Mouse (Mus musculus) adrenal gland, adult 2 months (tissue): ENCODE measurements around the gene Zc2hc1c. TPM values are rescaled to one million over a fixed set of nuclear protein-coding genes. Genes with fewer than 3 reads are reported as not detected.
A peak's percentile ranks its signal among the peaks of the same experiment; 100 is the strongest.

ENCODE experiments used
- DNase-seq: peaks from one replicate; pipeline ENCODE4 v3.0.0; 2021
- polyA plus RNA-seq: library from polyadenylated mRNA; depleted of rRNA; stranded (reverse); fragments of >200 nt; gene quantifications from 2 replicates; pipeline ENCODE4 v1.2.3, GENCODE M21; 2012
- total RNA-seq, 2 experiments: library from RNA; stranded (reverse); gene quantifications; 2 replicates each; pipeline ENCODE4 v1.2.3; 2021

Zc2hc1c gene
- total and polyA plus RNA-seq, 3 experiments = 0.57 to 2.5 (median 1.2) TPM

DNA sequence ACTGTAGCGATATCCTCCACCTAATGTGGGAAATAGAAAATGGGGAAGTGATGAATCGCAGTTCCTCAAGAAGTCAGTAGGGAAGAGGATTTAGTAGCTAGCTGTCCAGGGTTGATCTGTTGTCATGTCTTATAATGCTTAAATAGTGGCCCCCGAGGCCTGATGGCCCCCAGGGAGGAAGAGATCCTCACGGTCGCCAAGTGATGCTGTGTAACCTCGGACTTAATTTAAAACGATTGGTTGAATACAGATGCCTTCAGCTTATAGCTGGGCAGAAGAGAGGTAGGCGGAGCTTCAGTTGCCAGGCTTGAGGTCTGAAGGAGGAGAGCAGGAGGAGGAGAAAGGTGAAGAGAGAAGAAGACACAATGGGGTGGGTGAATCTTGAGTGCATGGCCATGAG is 4.1 kb upstream of the Zc2hc1c start:
- DNase-seq = no peak

DNA sequence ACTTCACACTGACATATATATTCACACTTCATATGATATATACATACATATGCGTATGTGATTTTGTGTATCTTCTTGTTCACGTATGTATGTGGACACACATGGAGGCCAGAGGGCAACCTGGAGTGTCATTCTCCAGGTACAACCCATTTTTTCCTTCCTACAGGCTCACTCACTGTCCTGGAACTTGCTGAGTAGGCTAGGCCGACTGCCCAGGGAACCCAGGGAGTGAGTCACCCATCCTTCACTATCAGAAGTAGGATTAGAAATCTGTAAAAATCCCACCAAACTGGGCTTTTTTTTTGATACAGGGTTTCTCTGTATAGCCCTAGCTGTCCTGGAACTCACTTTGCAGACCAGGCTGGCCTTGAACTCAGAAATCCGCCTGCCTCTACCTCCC is 3.4 kb upstream of the Zc2hc1c start:
- DNase-seq = peak; percentile 51

DNA sequence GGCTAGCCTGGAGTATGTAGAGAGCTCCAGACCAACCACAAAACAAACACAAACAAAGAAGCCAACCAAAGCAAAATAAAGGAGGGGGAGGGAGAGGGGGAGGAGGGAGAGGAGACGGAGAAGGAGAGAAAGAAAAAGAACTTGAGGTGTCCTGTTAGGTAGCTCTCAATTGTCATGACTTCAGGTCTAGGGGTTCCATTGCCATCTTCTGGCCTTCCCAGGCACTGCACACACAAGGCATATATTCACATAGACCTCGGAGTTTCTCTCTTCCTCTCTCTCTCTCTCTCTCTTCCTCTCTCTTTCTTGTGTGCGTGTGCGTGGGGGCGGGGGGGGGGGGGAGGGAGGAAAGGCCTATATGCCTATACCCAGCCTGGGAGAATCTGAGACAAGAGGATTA is 1.4 kb upstream of the Zc2hc1c start:
- DNase-seq = no peak

DNA sequence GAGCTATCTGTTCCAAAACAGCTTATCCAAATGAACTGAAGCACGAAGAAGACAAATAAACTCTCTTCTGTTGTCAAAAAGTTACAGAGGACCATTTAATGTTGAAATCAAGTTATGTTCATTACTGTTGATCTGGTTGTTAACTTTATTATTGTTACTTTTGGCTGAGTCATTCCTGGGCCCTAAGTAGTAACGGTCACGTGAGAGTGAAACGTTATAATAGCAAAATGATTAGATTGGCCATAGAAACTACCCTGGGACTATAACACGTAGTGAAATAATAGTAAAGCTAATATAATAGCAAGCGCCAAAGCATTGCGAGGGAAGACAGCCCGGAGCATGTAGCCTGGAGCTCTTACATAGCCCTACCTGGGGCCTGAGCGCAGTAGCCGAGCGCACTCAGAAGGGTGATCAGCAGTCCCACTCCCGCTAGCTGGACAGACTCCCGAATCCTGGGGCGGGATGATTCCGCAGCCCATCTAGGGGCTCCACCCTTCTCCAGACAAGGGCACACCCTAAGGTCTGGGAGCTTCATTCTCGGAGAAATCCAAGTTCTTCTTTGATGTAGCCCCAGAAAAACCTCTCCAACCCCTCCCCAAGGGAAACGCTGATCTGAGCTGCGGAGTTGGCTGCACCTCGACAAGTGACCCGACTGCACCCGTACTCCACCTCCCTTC is 444 bp upstream of the Zc2hc1c start, which contains the start of gene Acyp1:
Gene Acyp1 (minus strand): TSS at position 630 of the 677 bp plus-strand sequence.
- DNase-seq = peak; percentile 74

DNA sequence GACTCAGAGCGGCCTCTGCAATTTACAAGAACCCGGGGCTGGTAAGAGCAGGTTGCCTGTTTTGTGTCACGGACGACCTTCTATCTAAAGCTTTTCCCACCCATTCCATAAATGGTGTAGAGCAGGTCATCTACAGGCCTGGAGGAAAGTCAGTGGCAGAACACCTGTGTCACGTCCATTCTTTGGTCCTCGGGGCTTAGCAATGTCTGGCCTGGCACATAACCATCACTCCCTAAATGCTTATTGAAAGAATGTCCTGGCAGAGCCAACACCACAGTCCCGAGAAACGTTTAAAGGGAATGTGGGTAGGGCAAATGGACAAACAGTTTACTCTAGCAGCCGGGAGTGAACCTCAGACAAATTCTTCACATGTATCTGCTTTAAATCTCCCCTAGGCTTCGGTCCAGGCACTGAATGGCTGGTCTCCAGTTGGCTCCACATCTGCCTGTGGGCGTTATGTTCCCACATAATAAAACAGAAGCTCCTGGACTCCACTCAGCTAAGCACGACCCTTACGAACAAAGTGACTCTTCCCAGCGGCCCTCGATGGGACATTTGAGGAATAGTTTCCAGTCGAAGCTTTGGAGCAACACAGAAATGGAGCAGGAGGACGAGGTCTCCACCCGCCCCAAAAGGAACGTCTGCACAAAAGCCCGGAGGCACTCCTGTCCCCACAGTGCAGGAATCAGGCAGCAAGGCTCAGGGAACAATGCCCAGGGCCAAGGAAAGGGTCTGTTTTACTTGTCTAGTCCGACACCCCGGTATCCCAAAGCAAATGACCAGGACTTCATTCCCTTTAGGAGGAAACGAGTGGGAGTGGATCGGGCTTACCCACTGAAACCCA is 988 bp downstream of the Zc2hc1c start:
- DNase-seq = no peak

DNA sequence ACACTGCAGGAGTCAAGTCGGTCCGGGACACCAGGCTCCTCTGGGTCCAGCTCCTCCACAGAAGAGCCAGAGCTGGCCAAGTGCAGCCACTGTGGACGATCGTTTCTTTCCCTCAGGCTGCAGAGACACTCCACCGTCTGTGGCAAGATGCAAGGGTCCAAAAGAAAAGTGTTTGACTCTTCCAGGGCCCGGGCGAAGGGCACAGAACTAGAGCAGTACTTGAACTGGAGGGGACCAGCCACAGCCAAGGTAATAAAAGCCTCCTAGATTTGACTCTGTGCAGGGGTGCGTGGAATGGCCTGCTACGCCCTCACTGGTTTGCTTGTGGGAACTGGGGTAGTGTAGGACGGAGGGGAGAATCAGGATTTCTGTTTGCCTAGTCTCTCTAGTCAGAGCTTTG is 2.2 kb downstream of the Zc2hc1c start:
- no peak for DNase-seq

DNA sequence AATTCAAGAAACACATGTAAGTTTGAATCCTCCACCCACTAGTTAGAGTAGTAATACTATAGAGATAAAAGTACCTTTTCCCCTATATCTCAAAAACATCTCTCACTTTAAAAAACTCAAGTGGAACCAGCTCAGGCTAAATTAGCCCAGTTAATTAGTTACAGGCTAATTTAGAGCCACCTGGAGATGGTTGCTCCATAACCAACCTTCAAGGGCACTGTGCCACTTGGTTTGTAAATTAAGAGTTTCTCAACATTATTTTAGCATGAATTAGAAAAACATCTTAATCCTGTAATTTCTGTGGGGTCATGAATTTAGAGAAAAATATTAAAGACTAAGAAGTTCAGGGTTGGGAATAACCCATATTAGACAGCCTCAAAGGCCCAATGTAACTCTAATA is 3.1 kb downstream of the Zc2hc1c start:
- no peak for DNase-seq

DNA sequence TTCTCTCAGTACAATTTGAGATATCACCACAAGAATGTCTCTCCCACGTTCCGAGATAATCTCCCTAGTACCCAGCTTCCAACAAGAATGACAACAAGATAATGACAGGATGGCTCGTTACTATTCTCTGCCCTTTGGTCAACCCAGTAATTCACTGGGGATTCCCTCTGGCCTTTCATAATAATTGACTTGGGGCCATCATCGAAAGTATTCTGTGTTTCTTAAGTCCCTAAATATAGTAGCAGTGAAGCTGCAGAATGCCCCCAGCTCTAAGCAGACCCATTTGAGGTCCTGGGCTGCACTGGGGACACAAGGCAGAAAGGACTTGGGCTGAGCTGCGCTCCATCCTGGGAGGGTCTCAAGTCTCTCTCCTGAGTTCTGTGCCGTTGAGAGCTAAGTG is 3.9 kb downstream of the Zc2hc1c start:
- no peak for DNase-seq

DNA sequence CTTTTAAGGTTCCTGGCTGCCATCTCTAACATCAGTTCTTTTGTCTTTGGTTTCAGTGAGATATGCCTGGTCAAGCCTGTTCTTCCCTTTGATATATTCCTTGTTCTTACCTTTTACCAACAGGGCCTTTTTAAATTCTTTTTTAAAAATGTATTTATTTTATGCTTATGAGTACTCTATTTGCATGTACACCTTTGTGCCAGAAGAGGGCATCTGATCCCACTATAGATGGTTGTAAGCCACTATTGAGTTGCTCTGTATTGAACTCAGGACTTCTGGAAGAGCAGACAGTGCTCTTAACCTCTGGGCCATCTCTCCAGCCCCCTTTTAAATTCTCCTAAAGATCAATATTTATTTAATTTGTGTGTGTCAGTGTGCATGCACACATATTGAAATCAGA is 4.5 kb downstream of the Zc2hc1c start:
- no peak for DNase-seq

DNA sequence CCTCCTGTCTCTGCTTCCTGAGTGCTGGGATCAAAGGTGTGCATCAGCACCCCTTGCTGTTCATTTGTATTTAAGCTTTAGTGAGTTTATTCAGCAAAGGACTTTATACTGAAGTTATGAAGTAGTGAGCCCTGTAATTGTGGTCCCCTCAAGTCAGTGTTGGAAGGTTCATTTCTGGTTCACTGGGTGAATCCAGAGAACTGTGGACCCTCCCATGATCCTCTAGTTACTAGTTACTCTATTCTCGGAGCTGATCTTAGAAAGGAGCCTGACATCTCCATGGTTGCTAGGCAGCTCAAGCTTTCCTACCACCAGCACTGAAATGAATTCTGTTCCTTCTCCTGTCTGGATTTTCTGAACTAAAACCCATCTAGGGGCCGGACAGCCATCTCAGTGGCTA is 7.1 kb downstream of the Zc2hc1c start:
- no peak for DNase-seq

DNA sequence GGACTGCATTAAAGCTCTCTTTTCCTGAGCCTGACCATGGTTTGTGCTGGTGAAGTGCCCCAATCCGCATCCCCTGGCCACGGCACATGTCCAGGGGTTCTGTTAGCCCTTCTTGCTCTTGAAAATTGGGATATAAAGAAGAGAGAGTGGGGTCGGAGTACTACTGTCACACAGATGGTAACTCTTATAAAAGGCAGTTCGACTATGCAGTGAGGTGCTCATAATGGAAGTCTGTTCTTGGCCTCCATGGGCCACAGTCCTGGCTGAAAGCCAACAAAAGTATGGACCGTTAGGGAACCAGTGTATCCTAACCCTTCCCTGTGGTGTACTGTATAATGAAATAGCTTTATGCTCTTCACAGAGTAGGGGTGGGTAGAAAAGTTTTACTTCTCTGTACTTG is 8.5 kb downstream of the Zc2hc1c start:
- no peak for DNase-seq

DNA sequence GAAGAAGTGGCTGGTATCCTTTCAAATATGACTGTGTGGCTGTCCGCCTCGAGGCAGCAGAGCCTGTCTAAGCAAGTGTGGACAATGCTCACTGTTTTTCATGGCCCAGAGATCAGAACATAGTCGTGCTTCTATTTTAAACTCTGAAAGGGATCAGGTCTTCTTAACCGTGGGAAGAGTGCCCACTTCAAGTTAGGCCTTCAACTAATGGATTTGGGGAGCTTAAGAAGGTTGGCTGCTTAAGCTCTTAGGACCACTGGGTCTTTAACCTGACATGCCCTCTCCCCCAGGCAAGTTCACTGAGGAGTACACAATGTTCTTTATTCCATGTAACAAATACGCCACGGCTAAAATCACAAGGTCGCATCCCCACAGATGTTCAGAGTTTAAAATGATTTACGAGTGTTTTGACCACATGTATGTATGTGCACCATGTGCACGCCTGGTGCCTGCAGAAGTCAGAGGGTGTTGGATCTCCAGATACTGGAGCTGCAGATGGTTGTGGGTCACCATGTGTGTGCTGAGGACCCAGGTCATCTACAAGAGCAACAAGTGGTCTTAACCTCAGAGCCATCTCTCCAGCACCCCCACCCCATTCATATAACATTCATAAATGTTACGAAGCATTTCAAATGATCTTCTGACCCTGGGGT is 9.1 kb downstream of the Zc2hc1c start:
- no peak for DNase-seq

DNA sequence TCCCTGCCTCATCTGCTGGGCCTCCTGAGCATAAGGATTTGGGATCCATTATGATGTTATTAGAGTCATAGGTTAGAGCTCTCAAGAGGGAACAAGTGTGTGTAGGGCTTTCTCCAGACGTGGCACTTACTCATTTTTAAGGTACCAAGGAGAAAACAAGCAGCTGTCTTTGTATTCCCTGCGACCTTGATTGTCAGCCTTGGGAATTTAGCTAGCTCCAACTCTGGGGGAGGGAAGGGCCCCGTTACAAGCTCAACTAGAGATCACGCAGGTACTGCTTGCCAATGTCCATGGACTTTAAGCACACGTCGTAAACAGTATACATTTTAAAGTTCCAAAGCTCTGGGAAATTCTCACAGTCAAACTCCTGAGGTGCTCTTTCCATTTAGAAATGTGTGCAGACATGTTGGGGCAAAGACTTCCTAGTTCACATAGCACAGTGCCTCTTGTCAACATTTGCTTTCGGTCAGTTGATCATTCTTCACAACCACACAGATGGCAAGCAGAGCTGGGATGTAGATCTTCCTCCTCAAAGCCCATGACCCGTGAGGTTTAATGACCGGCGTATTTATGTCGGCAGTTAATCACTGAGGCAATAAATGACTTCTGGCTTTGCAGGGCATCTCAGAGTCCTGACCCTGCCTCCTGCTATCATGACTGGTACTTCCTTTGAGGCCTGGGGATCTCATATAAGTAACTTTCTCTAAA is 9.9 kb downstream of the Zc2hc1c start:
- peak; percentile 28 for DNase-seq

DNA sequence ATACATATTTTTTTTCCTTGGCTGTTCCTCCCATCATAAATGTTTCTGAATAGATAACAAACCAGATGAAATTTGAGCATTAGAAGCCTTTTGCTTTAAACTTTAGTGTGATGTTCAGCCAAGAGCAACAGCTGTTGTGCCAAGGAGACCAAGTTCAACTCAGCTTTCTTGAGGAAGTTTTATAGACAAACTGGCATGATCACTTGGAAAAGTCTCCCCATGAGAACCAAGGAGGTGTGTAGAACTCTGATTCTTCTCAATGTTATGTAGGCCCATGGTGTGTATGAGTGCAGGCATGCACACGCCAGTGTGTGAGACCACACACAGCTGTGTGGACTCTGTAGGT is 10.4 kb downstream of the Zc2hc1c start:
- DNase-seq = no peak

DNA sequence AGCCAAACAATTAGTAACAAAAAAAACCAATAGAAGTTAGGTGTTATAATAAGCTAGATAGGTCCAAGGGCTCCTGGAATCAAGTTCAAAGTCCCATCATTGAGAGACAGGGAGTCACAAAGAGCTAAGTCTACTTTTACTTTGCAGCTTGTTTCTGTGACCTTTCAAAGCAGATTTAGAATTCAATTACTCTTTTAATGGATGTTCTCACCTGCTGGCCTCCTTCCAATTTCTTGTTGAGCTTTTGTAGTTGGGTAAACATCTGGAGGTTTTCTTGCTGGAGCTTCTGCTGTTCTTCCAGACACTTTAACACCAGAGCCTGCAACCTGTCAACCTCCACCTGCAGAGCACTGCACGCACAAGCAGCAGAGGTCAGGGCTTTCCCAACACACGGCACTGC is 14.9 kb downstream of the Zc2hc1c start:
- no peak for DNase-seq

DNA sequence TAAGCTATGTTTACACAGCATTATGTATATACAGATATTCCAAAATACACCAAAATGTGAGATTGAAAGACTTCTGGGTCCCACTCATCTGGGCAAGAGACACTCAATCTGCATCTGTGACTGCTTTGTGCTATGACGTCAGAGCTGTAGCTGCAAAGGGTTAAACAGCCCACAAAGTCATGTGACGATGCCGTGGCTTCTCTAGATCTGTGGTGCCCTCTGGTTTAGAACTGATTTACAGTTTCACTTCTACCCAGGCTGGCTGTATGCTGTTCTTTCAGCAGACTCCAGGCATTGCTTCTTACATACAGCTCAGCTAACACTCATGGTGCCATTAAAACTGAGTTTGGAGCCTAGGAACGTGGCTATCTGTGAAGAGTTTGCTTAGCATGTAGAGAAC is 16.3 kb downstream of the Zc2hc1c start:
- no peak for DNase-seq

DNA sequence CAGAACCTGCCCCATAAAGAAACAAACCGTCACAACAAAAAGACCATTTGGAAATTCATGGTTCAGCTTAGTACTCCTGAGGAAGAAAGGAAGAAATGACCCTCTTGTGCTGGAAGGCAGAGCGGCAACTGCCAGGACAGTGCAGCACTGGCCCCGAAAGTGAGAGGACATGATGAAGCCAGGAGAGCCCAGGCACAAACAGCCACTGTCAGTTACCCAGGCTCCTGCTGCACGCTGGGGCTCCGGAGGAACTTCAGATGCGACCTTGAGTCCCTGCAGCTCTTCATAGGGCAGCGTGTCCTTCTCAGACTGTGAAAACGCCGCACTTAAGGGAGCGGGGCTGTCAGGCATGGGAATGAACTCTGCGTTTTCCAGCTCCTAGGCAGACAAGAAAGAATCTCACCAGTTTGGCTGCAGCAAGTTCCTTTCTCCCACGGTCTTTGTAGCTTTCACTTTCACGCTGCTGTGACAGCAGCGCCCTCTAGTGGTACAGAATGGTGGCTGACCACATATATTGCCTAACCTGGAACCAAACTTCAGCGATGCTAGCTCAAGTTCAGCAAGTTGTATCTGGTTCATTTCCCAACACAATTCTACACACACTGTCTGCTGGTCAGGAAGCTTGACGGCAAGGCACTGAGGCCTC is 17.0 kb downstream of the Zc2hc1c start:
- DNase-seq = peak; percentile 85

DNA sequence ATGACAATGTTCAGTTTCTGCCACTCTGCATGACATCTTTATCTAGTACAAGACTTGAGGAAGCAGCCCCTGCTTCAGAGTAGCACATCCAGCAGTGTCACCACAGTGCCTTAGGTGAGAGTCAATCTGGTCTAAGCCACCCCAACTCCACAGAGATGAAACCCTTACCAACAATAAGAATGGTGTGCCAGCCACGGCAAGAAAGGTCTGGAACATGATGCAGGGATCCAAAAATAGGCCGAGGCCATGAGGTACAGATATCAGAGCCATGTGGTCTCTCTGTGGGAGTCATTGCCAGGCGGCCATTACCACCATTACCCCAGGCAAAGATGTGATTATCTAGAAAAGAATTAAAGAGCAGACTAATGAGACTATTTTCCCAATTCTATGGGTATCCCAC is 20.3 kb downstream of the Zc2hc1c start:
- no peak for DNase-seq

DNA sequence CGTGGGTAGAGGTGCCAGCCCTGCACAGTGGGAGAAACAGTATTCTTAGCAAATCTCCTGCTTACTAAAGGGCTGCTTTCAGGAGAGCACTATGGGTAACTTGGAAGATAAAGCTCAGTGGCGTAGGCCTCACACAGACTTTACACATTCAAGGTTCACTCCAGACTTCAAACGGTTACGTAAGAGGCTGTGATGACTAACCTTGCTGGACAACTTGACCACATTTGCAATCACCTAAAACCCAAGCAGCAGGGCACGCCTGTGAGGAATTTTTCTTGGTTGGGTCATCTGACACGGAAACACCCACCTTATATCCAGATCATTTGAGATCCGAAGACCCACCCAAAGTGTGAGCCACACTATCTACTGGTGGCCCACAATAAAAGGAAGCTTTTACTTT is 41.8 kb downstream of the Zc2hc1c start:
- peak; percentile 83 for DNase-seq

DNA sequence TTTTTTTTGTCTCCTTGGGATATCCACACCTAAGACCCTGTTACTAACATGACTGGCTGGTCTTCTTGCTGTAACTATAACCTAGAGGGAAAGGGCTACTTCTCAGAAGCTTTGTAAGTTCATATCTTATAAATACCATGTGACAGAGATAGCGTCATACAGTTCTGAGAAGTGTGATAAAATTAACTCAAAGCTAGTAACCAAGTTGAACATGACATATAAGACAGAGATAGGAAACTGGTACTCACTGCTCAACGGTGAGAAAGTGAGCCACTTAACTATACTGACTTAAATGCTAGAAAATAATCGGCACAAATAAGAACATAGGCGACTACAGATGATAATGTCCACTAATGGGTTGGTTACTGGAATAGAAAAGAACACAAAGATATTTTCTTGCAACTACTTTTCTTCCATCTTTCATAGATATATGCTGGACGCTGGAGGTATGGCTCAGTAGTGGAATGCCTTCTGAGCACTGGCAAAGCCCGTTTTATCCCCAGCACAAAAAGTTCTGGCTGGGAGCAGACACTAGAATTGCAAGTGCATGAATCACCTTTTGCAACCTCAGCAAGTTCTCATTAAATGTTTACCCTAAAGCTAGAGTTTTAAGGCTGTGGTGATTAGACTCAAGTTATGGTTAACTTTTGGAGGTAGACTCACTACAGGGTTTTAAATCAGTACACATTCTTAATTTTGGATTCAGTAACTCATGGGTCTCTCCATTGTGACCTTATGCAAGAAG is 49.3 kb downstream of the Zc2hc1c start:
- DNase-seq = no peak

DNA sequence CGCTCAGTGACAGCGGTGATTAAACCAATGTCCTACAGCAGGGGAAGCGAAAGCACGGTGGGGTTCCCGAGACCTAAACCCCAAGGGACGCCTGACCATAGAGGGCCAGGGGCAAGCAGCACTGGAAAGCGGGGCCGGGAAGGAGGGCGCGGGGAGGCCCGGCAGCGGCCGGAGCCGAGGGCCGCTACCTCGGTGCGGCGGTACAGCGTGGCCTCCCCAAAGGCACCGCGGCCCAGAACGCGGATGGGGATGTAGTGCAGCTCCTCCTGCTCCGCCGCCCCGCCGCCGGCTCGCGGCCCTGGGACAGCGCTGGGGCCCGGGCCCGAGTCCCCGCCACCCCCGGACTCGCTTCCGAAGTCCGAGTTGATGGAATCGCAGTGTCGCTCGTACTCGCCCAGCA is 50.4 kb downstream of the Zc2hc1c start:
- DNase-seq = no peak
